Mouse (Mus musculus): ENCODE results near the gene Parp12.

DNA sequence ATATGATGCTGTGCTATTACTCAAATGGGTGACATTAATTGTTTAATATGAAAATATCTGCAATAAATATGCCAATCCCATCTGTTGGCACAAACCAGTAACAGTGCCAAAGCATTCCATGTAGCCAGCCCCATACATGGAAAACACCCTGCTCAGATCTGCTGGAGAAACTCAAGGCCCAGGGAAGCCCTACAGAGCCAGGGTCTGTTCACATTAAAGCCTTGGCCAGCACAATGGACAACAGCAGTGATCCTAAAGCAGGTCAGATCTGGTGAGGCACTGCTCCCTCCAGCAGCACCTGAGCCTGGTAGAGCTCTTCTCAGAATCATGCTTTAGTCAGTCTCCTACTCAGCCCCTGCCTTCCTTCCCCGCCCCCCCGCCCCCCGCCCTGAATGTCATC, 5.0 kb downstream of the Parp12 start:
- no peak for TF ChIP-seq CTCF (IDR thresholded peaks at IDR 0.05; ENCODE audit: extremely low read depth, insufficient read depth, insufficient read length, insufficient replicate concordance)
- no peak for TF ChIP-seq POLR2A (IDR thresholded peaks at IDR 0.05; ENCODE audit: low read depth, low read length)

Measured in spleen, adult 2 months (tissue).